Mouse (Mus musculus): Measurements from ENCODE around the gene Ensa.

- TF ChIP-seq POLR2A (IDR thresholded peaks at IDR 0.05; ENCODE audit: control insufficient read depth, low read depth, low read length) (no peak), CTCF (IDR thresholded peaks at IDR 0.05; ENCODE audit: control insufficient read depth, insufficient read depth, insufficient replicate concordance, low read depth, low read length) (no peak)
Observed at GRCm38 (mm10) chr3:95627763-95628162, 3.0 kb downstream of the Ensa start.
